Mouse (Mus musculus) kidney, embryonic 15.5 days (tissue): ENCODE results near the gene Zpr1. TPM values are rescaled to one million over a fixed set of nuclear protein-coding genes. Genes with fewer than 3 reads are reported as not detected.

ENCODE experiments used
- polyA plus RNA-seq: library from polyadenylated mRNA; unstranded; fragments of >200 nt; fragmentation: Nextera tagmentation; extraction: Ambion mirVana; gene quantifications from 2 replicates; pipeline ENCODE4 v1.2.1, GENCODE M21; 2015

Zpr1 gene
- polyA plus RNA-seq, 1 experiment from 2014 or later: 61.0 TPM

Other genes starting within 250 kb of the Zpr1 start
- 32.7 and 67.5 TPM in 2 replicates for gene Apoa1, start 44.5 kb upstream of the Zpr1 start, polyA plus RNA-seq
- 0.93 TPM in 1 of 2 replicates, not detected in the other for gene Apoc3, start 37.4 kb upstream of the Zpr1 start, polyA plus RNA-seq
- not detected in 2 replicates for gene Apoa4, start 32.4 kb upstream of the Zpr1 start, polyA plus RNA-seq
- gene Apoa5, start 4.4 kb upstream of the Zpr1 start, polyA plus RNA-seq: not detected in 2 replicates
- gene Bud13, start 9.9 kb downstream of the Zpr1 start, polyA plus RNA-seq: 25.9 and 26.7 TPM in 2 replicates
- not detected in 2 replicates for gene 4931429L15Rik, start 46.9 kb downstream of the Zpr1 start, polyA plus RNA-seq